Mouse (Mus musculus) CD4-positive, CD25-positive, alpha-beta regulatory T cell, adult 4 months (primary cell): ENCODE measurements around the gene Cyp51. TPM values are rescaled to one million over a fixed set of nuclear protein-coding genes. Genes with fewer than 3 reads are reported as not detected.

Experiments
- polyA plus RNA-seq, 2 experiments: library from polyadenylated mRNA; unstranded; fragments of 100-300 nt; shearing (Covaris generic); gene quantifications; one replicate each; pipeline ENCODE4 v1.2.1; 2017

Cyp51 gene
- polyA plus RNA-seq, 2 experiments from 2014 or later, result 46.1 to 51.8 TPM

Other genes with a start within 250 kb of the Cyp51 start
- gene Mterf1a, start 210.8 kb downstream of the Cyp51 start, polyA plus RNA-seq, result 10 to 100 TPM; 35.8 to 44.4 TPM
- gene Akap9, start 176.7 kb downstream of the Cyp51 start, polyA plus RNA-seq, result 100 to 1,000 TPM; 181 to 212 TPM
- gene Mterf1b, start 87.6 kb upstream of the Cyp51 start, polyA plus RNA-seq, result 10 to 100 TPM in 1 of 2 experiments, 1 to 10 TPM in 1; 9.5 to 10.8 TPM